15 mouse cellular contexts compared by ENCODE assay signal in the genomic region with DNA sequence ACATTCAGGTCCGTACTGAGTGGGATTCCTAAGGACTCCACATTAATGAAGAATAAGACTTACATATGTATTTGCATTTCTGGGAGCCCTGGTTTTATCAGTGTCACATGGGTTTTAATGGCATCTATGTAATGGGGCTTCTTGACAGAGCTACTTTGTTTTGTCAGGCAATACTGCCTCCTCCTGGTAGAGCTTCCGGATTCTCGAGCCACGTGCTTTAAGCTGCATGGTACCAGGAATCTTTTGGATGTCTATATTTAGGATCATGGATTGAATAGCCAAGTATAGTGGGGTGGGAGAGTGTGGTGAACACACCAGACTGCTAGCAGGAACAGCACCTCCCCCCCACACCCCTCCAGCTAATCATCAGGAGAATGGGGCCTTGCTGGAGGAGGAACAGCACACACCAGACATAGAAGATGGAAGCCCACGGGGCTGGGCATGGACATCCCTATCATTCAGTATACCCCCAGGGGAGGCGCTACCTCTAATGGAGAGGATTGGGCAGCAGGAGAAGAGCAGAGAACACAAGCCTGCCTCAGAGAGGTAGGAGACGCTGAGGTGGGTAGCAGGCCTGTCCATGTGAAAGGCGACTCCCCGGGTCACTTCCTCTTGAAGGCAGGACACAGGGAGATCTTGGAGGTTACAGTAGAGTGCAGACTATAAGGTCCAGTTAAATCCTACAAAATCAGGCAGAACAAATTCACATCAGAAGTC. TPM values are rescaled to one million over a fixed set of nuclear protein-coding genes. Genes with fewer than 3 reads are reported as not detected.
A peak's percentile ranks its signal among the peaks of the same experiment; 100 is the strongest.
DNase-seq lines count a peak whose midpoint lies in the region; ATAC-seq and TF ChIP-seq lines count a peak whose summit lies in the region.
"Had no signal": no experiment of that assay in that cellular context is flagged by ENCODE, and none has a peak within 500 bp of the region (broad histone marks: within the 10 kb centered on the region; RNA-seq: fewer than 3 reads in every experiment).

No protein-coding gene starts in this region.

- no peaks in the 10 kb centered on the region for H3K9me3 ChIP-seq in intestine, postnatal 0 days (ENCODE audit: control insufficient read depth)
- H3K9me3 ChIP-seq in intestine, embryonic 15.5 days: no peaks in the 10 kb centered on the region
- H3K9me3 ChIP-seq in midbrain, postnatal 0 days (ENCODE audit: low read length): no peaks in the 10 kb centered on the region
- no peaks in the 10 kb centered on the region for H3K9me3 ChIP-seq in midbrain, embryonic 13.5 days
- no peaks in the 10 kb centered on the region for H3K9me3 ChIP-seq in forebrain, embryonic 11.5 days (ENCODE audit: control insufficient read depth, low read length)
- H3K9me3 ChIP-seq: liver, embryonic 13.5 days; midbrain, embryonic 10.5 days had no signal

- no peaks in the 10 kb centered on the region for H3K36me3 ChIP-seq in intestine, postnatal 0 days (ENCODE audit: control insufficient read depth, insufficient read depth)
- H3K36me3 ChIP-seq in intestine, embryonic 15.5 days: no peaks in the 10 kb centered on the region
- no peaks in the 10 kb centered on the region for H3K36me3 ChIP-seq in midbrain, postnatal 0 days (ENCODE audit: insufficient read depth, low read length)
- no peaks in the 10 kb centered on the region for H3K36me3 ChIP-seq in midbrain, embryonic 13.5 days
- no peaks in the 10 kb centered on the region for H3K36me3 ChIP-seq in forebrain, embryonic 11.5 days (ENCODE audit: control insufficient read depth, insufficient read depth, low read length)
- H3K36me3 ChIP-seq: liver, embryonic 13.5 days; midbrain, embryonic 10.5 days had no signal

- no peak for DNase-seq in midbrain, postnatal 0 days (ENCODE audit: low spot score)
- peak; percentile 61 for DNase-seq in brain, adult 2 months (ENCODE audit: low read depth, low spot score)
- DNase-seq in forebrain, embryonic 11.5 days (ENCODE audit: low spot score): no peak
- DNase-seq in retina, postnatal 1 day: no peak
- DNase-seq: cerebellum, adult 11 months; cerebellum, postnatal 25 days; gastrocnemius, postnatal 14 days; liver, embryonic 13.5 days had no signal

- H3K27ac ChIP-seq in intestine, postnatal 0 days (ENCODE audit: low read depth, low read length): no peak overlapping the region
- no peak overlapping the region for H3K27ac ChIP-seq in intestine, embryonic 15.5 days
- H3K27ac ChIP-seq in midbrain, postnatal 0 days (ENCODE audit: low read depth, low read length): no peak overlapping the region
- no peak overlapping the region for H3K27ac ChIP-seq in midbrain, embryonic 13.5 days
- H3K27ac ChIP-seq in forebrain, embryonic 11.5 days (ENCODE audit: low read depth, low read length): no peak overlapping the region
- H3K27ac ChIP-seq: liver, embryonic 13.5 days; midbrain, embryonic 10.5 days had no signal

- H3K4me3 ChIP-seq in intestine, postnatal 0 days (ENCODE audit: low read depth, low read length): no peak overlapping the region
- no peak overlapping the region for H3K4me3 ChIP-seq in intestine, embryonic 15.5 days (replicated peaks)
- no peak overlapping the region for H3K4me3 ChIP-seq in midbrain, postnatal 0 days (ENCODE audit: low read depth, low read length)
- H3K4me3 ChIP-seq in midbrain, embryonic 13.5 days (replicated peaks): no peak overlapping the region
- no peak overlapping the region for H3K4me3 ChIP-seq in forebrain, embryonic 11.5 days (ENCODE audit: low read depth, low read length)
- H3K4me3 ChIP-seq: liver, embryonic 13.5 days; midbrain, embryonic 10.5 days had no signal

- peak; percentile 38 for TF ChIP-seq CTCF in intestine, postnatal 0 days (IDR thresholded peaks at IDR 0.05; ENCODE audit: low read depth)
- peak; percentile 31 for TF ChIP-seq CTCF in midbrain, postnatal 0 days (IDR thresholded peaks at IDR 0.05)

- WGBS in intestine, postnatal 0 days: 76% methylated on average over 9 of the region's 9 CpGs
- WGBS in intestine, embryonic 15.5 days: 77% methylated on average over 9 of the region's 9 CpGs
- 71% methylated on average over 9 of the region's 9 CpGs for WGBS in midbrain, postnatal 0 days
- 77% methylated on average over 9 of the region's 9 CpGs for WGBS in midbrain, embryonic 13.5 days
- WGBS in forebrain, embryonic 11.5 days: 79% methylated on average over 9 of the region's 9 CpGs

- ATAC-seq in intestine, postnatal 0 days: no peak
- no peak for ATAC-seq in intestine, embryonic 15.5 days
- no peak for ATAC-seq in midbrain, postnatal 0 days (ENCODE audit: low FRiP score)
- ATAC-seq in midbrain, embryonic 13.5 days: no peak
- no peak for ATAC-seq in forebrain, embryonic 11.5 days (replicated peaks; ENCODE audit: low FRiP score)

- no peaks in the 10 kb centered on the region for H3K4me1 ChIP-seq in intestine, postnatal 0 days (replicated peaks; ENCODE audit: control insufficient read depth, insufficient read depth, low read length)
- 0 out of 2 replicates have a peak, but pooled peaks cover 5% of the 10 kb centered on the region for H3K4me1 ChIP-seq in intestine, embryonic 15.5 days (replicated peaks)
- H3K4me1 ChIP-seq in midbrain, postnatal 0 days (ENCODE audit: insufficient read depth, low read length): no peaks in the 10 kb centered on the region
- H3K4me1 ChIP-seq in midbrain, embryonic 13.5 days (replicated peaks): peaks cover 9% of the 10 kb centered on the region
- H3K4me1 ChIP-seq in forebrain, embryonic 11.5 days (replicated peaks; ENCODE audit: control insufficient read depth, insufficient read depth, low read length): no peaks in the 10 kb centered on the region

- H3K4me2 ChIP-seq in intestine, postnatal 0 days (replicated peaks; ENCODE audit: low read depth): no peak overlapping the region
- H3K4me2 ChIP-seq in intestine, embryonic 15.5 days (replicated peaks): no peak overlapping the region
- no peak overlapping the region for H3K4me2 ChIP-seq in midbrain, postnatal 0 days (ENCODE audit: low read depth, low read length, poor library complexity, severe bottlenecking)
- H3K4me2 ChIP-seq in midbrain, embryonic 13.5 days (replicated peaks): no peak overlapping the region
- no peak overlapping the region for H3K4me2 ChIP-seq in forebrain, embryonic 11.5 days (ENCODE audit: low read depth, low read length, severe bottlenecking)
- H3K4me2 ChIP-seq: liver, embryonic 13.5 days had no signal

- H3K27me3 ChIP-seq in intestine, postnatal 0 days (replicated peaks; ENCODE audit: control insufficient read depth, insufficient read depth, low read length): peaks cover under 1% of the 10 kb centered on the region; the same call in 1 of the 2 replicates
- H3K27me3 ChIP-seq in intestine, embryonic 15.5 days (replicated peaks): peaks cover 7% of the 10 kb centered on the region
- no peaks in the 10 kb centered on the region for H3K27me3 ChIP-seq in midbrain, postnatal 0 days (ENCODE audit: insufficient read depth, low read length)
- peaks cover 8% of the 10 kb centered on the region; the same call in 1 of the 2 replicates for H3K27me3 ChIP-seq in midbrain, embryonic 13.5 days
- H3K27me3 ChIP-seq in forebrain, embryonic 11.5 days (ENCODE audit: control insufficient read depth, insufficient read depth, low read length): no peaks in the 10 kb centered on the region

- no peak overlapping the region for H3K9ac ChIP-seq in intestine, postnatal 0 days (ENCODE audit: low read depth, low read length)
- no peak overlapping the region for H3K9ac ChIP-seq in intestine, embryonic 15.5 days
- H3K9ac ChIP-seq in midbrain, postnatal 0 days (replicated peaks; ENCODE audit: low read length, poor library complexity, severe bottlenecking): no peak overlapping the region
- no peak overlapping the region for H3K9ac ChIP-seq in midbrain, embryonic 13.5 days (replicated peaks)
- H3K9ac ChIP-seq in forebrain, embryonic 11.5 days (ENCODE audit: low read length): no peak overlapping the region
- H3K9ac ChIP-seq: liver, embryonic 13.5 days had no signal

RNA-seq across cellular contexts. Expression of a gene that starts 23.8 kb away (rescaled TPM):
- not detected in 2 replicates for polyA plus RNA-seq in intestine, postnatal 0 days (2015; fragmentation: Nextera tagmentation; extraction: Ambion mirVana)
- polyA plus RNA-seq in intestine, embryonic 15.5 days (2015; fragmentation: Nextera tagmentation; extraction: Ambion mirVana): 0.15 and 0.16 TPM in 2 replicates
- total RNA-seq in midbrain, postnatal 0 days (2014; rRNA removed): 0.09 and 0.82 TPM in 2 replicates
- polyA plus RNA-seq in midbrain, postnatal 0 days (2015; fragmentation: Nextera tagmentation; extraction: Ambion mirVana): 0.10 and 0.38 TPM in 2 replicates
- polyA plus RNA-seq in midbrain, embryonic 13.5 days (2015; fragmentation: Nextera tagmentation; extraction: Ambion mirVana): 0.35 and 0.45 TPM in 2 replicates
- polyA plus RNA-seq in forebrain, embryonic 11.5 days (2014; fragmentation: Nextera tagmentation; extraction: Ambion mirVana): 1.5 and 2.4 TPM in 2 replicates
- total RNA-seq: heart, postnatal 25 days had no signal
- polyA plus RNA-seq: liver, embryonic 13.5 days had no signal

RNA-seq across cellular contexts. Expression of a gene that starts 39.6 kb away (rescaled TPM):
- polyA plus RNA-seq in intestine, postnatal 0 days (2015; fragmentation: Nextera tagmentation; extraction: Ambion mirVana): 0.13 and 0.29 TPM in 2 replicates
- 0.13 and 0.16 TPM in 2 replicates for polyA plus RNA-seq in intestine, embryonic 15.5 days (2015; fragmentation: Nextera tagmentation; extraction: Ambion mirVana)
- 64.0 and 70.2 TPM in 2 replicates for total RNA-seq in midbrain, postnatal 0 days (2014; rRNA removed)
- 15.4 and 17.8 TPM in 2 replicates for polyA plus RNA-seq in midbrain, postnatal 0 days (2015; fragmentation: Nextera tagmentation; extraction: Ambion mirVana)
- 4.8 and 7.1 TPM in 2 replicates for polyA plus RNA-seq in midbrain, embryonic 13.5 days (2015; fragmentation: Nextera tagmentation; extraction: Ambion mirVana)
- 1.2 and 1.4 TPM in 2 replicates for polyA plus RNA-seq in forebrain, embryonic 11.5 days (2014; fragmentation: Nextera tagmentation; extraction: Ambion mirVana)
- total RNA-seq: heart, postnatal 25 days had no signal
- polyA plus RNA-seq: liver, embryonic 13.5 days; lung, embryonic 16.5 days; spleen, adult 2 months had no signal

RNA-seq across cellular contexts. Expression of a gene that starts 43.4 kb away (rescaled TPM):
- polyA plus RNA-seq in intestine, postnatal 0 days (2015; fragmentation: Nextera tagmentation; extraction: Ambion mirVana): 0.33 and 0.66 TPM in 2 replicates
- polyA plus RNA-seq in intestine, embryonic 15.5 days (2015; fragmentation: Nextera tagmentation; extraction: Ambion mirVana): 0.18 and 0.58 TPM in 2 replicates
- total RNA-seq in midbrain, postnatal 0 days (2014; rRNA removed): 6.2 and 8.4 TPM in 2 replicates
- 6.3 and 6.6 TPM in 2 replicates for polyA plus RNA-seq in midbrain, postnatal 0 days (2015; fragmentation: Nextera tagmentation; extraction: Ambion mirVana)
- polyA plus RNA-seq in midbrain, embryonic 13.5 days (2015; fragmentation: Nextera tagmentation; extraction: Ambion mirVana): 2.4 and 2.5 TPM in 2 replicates
- 7.0 and 8.5 TPM in 2 replicates for polyA plus RNA-seq in forebrain, embryonic 11.5 days (2014; fragmentation: Nextera tagmentation; extraction: Ambion mirVana)
